Mouse (Mus musculus) gastrocnemius, postnatal 14 days (tissue): ENCODE results near the gene Olfr901. TPM values are rescaled to one million over a fixed set of nuclear protein-coding genes. Genes with fewer than 3 reads are reported as not detected.
"Not testable (repeated sequence)": the region's sequence is repeated elsewhere in the genome, so short reads cannot be mapped to it uniquely, and the experiment has no call there.

Experiments
- DNase-seq: peaks from one replicate; pipeline ENCODE4 v3.0.0; 2021; ENCODE audit warnings: mixed read lengths
- intact Hi-C: fragments of 180-260 bp; cut with DNase I; formaldehyde crosslinking; loops from one replicate; pipeline ENCODE4 v1.15.1; 2025; ENCODE audit warnings: low total_unique reads
- long read RNA-seq, 2 experiments: library from polyadenylated mRNA; stranded (forward); transcript quantifications; one replicate each; pipeline ENCODE4 v2.0.0; 2021
- total RNA-seq, 2 experiments: library from RNA; stranded (reverse); gene quantifications; 2 replicates each; pipeline ENCODE4 v1.2.3; 2021

The Olfr901 gene
- total RNA-seq = not detected
- long read RNA-seq, experiment 1 = 0 reads
- long read RNA-seq, experiment 2 = 0 reads

DNA sequence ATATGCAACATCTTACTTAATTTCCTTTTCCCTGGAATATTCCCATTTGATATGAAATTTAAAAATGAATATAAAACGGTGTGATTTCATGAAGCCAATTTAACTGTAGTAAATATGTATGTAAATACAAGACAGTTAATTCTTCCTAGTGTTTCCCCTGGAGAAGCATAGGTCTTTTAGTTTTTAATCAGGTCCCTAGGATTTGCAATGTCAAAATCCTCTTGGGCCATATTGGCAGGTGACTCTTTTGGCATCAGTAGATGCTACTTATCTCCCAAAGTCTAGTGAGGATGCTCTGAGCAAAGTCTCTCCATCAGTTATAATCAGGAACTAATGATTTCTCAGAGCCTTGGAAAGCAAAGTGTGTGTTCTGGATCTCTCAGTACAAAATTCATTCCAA lies at the start of gene Olfr901:
Olfr901 (plus strand) TSS at position 301 of the 400 bp plus-strand sequence.
- DNase-seq = no peak
- intact Hi-C loops = no loop called here

DNA sequence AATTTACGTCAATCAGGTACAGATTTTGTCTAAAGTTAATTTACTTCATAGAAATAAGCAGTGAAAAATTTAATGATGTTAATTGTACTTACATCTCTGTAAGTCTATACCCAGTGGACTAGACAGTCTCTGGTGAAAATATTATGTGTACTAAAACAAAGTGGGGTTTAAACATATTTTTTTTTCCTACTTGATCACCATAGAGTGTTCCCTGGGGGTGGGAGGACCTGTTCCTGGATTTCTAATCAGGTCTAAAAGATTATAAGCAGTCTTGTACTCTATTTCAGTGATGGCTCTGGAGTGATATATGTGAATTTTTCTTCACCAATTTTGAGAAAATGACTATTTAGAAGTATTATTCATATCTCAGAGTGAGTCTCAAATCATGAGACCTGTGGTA lies 27.9 kb upstream of the Olfr901 start, which contains the start of gene Olfr147:
Olfr147 (plus strand) TSS at position 301 of the 400 bp plus-strand sequence.
- no peak for DNase-seq
- intact Hi-C loops = no loop called here

DNA sequence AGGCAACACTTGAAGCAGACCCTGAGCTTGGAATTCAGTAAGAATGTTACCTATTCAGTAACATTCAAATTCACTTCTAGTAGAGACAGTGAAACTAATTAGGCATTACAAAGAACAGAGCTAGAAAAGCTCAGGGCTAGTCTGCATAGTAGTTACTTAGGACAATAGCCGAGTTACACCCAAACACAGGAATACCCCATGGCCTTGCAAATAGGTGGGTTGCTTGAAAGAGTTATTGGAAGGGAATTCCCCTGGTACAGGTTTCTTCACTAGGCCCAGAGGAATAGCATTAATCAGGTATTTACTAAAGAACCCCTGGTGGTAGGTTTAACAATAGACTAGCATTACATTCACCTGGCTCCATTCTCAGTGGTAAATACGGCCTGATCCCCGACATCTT lies 21.8 kb upstream of the Olfr901 start:
- intact Hi-C loops, DNase-seq: not testable (repeated sequence)

DNA sequence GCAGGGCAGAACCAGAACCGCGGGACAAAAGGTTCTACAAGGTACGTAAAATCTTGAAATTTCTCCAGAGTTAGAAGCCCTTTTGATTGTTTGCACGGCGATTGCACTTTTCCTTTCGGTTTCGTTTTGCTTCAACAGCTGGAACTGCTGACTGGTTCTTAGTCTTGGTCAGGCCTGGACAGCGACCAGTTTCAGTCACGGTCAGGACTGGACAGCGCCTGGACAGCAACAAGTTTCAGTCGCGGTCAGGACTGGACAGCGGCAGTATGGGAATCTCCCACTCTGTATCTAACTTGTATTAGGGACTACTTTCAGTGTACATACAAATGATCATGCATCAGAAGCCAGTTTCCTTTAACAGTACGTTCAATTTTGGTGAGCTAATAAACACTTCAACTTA lies 15.8 kb upstream of the Olfr901 start:
- DNase-seq, intact Hi-C loops: not testable (repeated sequence)

DNA sequence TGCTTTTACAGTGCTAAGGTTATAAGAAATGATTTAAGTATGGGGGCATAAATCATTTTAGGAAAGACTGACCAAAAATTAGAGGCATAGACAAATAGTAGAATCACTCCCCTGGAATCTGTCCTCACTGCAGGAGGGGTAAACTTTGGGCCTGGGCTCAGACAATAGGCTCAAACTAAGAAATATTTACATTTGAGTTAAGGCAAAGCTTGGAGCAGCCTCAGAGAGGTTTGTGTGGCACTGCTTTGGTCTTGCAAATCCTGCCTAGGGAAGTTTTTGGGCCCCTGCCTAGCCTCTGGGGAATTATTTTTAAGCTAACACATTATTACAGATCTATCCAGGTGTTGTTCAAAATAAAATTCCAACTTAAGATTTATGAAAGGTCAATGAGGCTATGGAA lies 5.5 kb upstream of the Olfr901 start:
- no peak for DNase-seq
- intact Hi-C loops = no loop called here

DNA sequence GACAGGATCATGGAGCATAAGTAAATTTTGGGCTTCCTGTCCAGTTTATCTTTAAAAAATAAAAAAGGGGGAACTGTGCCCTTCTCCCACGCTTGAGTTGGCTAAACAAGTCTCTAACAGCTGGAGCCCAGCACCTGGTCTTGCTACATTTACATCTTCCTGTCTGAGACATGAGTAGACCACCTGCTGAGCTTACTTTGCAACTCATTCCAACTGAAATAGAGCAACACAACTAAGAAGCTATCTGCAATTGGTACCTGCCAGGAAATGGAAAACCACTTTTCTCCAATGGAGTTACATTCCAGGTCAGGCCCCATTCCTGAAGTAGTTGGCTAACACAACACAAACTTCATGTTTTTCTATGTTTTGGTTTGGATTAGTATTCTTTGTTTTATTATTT lies 2.2 kb upstream of the Olfr901 start:
- no peak for DNase-seq
- intact Hi-C loops = no loop called here

DNA sequence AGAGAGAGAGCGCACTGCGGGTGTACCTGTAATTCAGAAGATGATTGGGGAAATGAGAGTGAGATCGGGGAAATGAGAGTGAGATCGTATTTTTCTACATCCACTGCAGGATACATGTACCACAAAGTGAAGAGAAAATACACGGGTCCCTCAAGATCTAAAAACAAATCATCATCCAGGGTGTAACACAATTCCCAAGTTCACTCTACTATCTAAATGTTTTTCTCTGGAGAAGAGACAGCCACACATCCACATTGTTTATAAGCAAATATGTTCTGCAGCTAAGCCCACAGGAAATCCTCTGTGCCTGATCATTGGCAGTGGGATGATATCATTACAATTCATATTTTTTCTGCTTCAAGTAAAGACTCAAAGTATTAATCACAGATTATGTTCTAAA lies 18.1 kb downstream of the Olfr901 start, which contains the start of gene Olfr902:
Olfr902 (plus strand) TSS at position 301 of the 400 bp plus-strand sequence.
- DNase-seq = no peak
- intact Hi-C loops = no loop called here

DNA sequence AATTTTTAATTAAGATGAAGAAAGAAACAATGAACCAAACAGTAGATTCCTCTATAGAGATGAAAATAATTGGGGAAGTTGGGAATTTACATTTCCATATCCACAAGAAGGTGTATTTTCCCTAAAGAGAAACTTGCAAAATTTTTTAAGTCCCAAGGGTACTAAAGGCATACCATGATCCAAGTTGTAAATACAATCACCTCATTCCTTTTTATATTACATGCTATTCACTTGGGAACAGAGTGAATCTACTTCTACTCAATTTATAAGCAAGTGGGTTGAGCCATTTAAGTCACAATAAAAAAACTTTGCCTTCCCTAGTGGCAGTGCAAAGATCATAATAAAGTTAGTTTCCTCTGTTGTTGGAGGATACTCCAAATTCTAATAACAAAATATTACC lies 33.6 kb downstream of the Olfr901 start, which contains the start of gene Olfr904:
Olfr904 (plus strand) TSS at position 301 of the 400 bp plus-strand sequence.
- no peak for DNase-seq
- intact Hi-C loops = no loop called here

DNA sequence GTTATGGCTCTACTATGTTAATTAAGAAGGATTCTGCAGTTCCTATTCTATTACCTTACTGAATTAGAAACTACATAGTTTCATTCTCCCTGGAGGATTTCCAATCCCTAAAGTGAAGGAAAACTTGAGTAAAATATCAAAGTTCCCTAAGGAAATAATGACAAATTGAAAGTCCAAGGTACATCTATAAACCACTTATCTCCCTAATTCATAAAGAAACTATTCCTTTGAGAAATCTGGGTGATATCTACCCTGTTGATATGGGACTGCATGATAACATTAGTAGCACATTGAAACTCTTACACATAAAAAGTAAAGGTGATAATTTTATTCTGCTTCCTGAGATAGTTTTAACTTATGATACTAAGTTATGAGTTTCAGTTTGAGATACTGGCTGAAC lies 41.6 kb downstream of the Olfr901 start, which contains the start of gene Olfr905:
Olfr905 (plus strand) TSS at position 301 of the 400 bp plus-strand sequence.
- no peak for DNase-seq
- intact Hi-C loops = no loop called here

Other genes starting within 250 kb of the Olfr901 start
- gene Olfr891, start 248.6 kb upstream of the Olfr901 start, total RNA-seq = not detected
- not detected for gene Olfr893, start 221.1 kb upstream of the Olfr901 start, total RNA-seq
- gene Olfr894, start 211.4 kb upstream of the Olfr901 start, total RNA-seq = not detected
- gene Olfr143, start 176.7 kb upstream of the Olfr901 start, total RNA-seq = not detected
- gene Olfr895, start 161.6 kb upstream of the Olfr901 start, total RNA-seq = not detected
- gene Olfr896-ps1, start 138.3 kb upstream of the Olfr901 start, total RNA-seq = not detected
- gene Olfr25, start 100.4 kb upstream of the Olfr901 start, total RNA-seq = not detected
- gene Olfr898, start 81.0 kb upstream of the Olfr901 start, total RNA-seq = not detected
- not detected for gene Olfr250, start 62.6 kb upstream of the Olfr901 start, total RNA-seq
- gene Olfr251, start 52.4 kb upstream of the Olfr901 start, total RNA-seq = not detected
- gene Olfr147, start 27.8 kb upstream of the Olfr901 start, total RNA-seq = not detected
- gene Olfr902, start 18.2 kb downstream of the Olfr901 start, total RNA-seq = not detected
- not detected for gene Olfr904, start 33.7 kb downstream of the Olfr901 start, total RNA-seq
- not detected for gene Olfr905, start 41.7 kb downstream of the Olfr901 start, total RNA-seq
- not detected for gene Olfr906, start 57.6 kb downstream of the Olfr901 start, total RNA-seq
- not detected for gene Olfr907, start 66.3 kb downstream of the Olfr901 start, total RNA-seq
- not detected for gene Olfr911-ps1, start 92.1 kb downstream of the Olfr901 start, total RNA-seq
- gene Olfr910, start 108.4 kb downstream of the Olfr901 start, total RNA-seq = not detected
- gene Olfr912, start 150.7 kb downstream of the Olfr901 start, total RNA-seq = not detected
- not detected for gene Olfr913, start 163.3 kb downstream of the Olfr901 start, total RNA-seq
- not detected for gene Olfr914, start 175.6 kb downstream of the Olfr901 start, total RNA-seq
- not detected for gene Olfr916, start 230.4 kb downstream of the Olfr901 start, total RNA-seq
- not detected for gene Olfr917, start 236.4 kb downstream of the Olfr901 start, total RNA-seq
- not detected for gene Olfr918, start 245.1 kb downstream of the Olfr901 start, total RNA-seq